Comparison of ENCODE assay signal across 20 mouse cellular contexts in genomic region chr11:47114366-47114765, GRCm38 (mm10).
A peak's percentile ranks its signal among the peaks of the same experiment; 100 is the strongest.
DNase-seq lines count a peak whose midpoint lies in the region; ATAC-seq lines count a peak whose summit lies in the region.
"Had no signal": no experiment of that assay in that cellular context is flagged by ENCODE, and none has a peak within 500 bp of the region (broad histone marks: within the 10 kb centered on the region; RNA-seq: fewer than 3 reads in every experiment).

No protein-coding gene starts in this region.

- DNase-seq in cerebellum, adult 11-12 months: peak; percentile 3
- peak; percentile 2 for DNase-seq in cerebellum, adult 9-10 months
- DNase-seq in cerebellum, postnatal 4 days (ENCODE audit: low spot score in 2 of 2): no peak
- peak; percentile 33 for DNase-seq in brain, adult 2 months (ENCODE audit: low read depth, low spot score)
- peak; percentile 61 to 71 for DNase-seq in cerebellum, postnatal 14 days
- DNase-seq in adrenal gland, postnatal 25 days: no peak
- DNase-seq in embryo, embryonic 10 days (ENCODE audit: low spot score): no peak
- DNase-seq: adrenal gland, adult 8-10 months; adrenal gland, postnatal 36 days; gastrocnemius, postnatal 10 days; gastrocnemius, postnatal 36 days; heart, adult 2 months; heart, postnatal 14 days; heart, postnatal 4 days; kidney, adult 2 months had no signal

- ATAC-seq in cerebellum, adult (ENCODE audit: insufficient number of reproducible peaks, low FRiP score, low TSS enrichment): no peak
- ATAC-seq: activated CD4-positive, CD25-positive, alpha-beta regulatory T cell, adult 4 months; forebrain, embryonic 13.5 days; forebrain, embryonic 16.5 days; intestine, postnatal 0 days had no signal

Comparison
In these comparisons a context has a peak if more than half of its experiments do, and no peak if none do; other contexts are left out.
1. DNase-seq: peak in cerebellum, adult 11-12 months (single experiment), cerebellum, adult 9-10 months (single experiment), brain, adult 2 months (single experiment) and cerebellum, postnatal 14 days (2 of 2); none in cerebellum, postnatal 4 days (0 of 2), adrenal gland, postnatal 25 days (single experiment) and embryo, embryonic 10 days (single experiment).